Mouse (Mus musculus): Measurements from ENCODE around the gene Kbtbd12.
A peak's percentile ranks its signal among the peaks of the same experiment; 100 is the strongest.

Gene Kbtbd12

GRCm38 (mm10) chr6:88499481-88500404 is 138.0 kb downstream of the Kbtbd12 start:
- DNase-seq, result peak; percentile 81

Measured in cerebellum, adult 9-10 months (tissue).